Mouse (Mus musculus) forebrain, embryonic 14.5 days (tissue): Measurements from ENCODE around the gene Fosl1. TPM values are rescaled to one million over a fixed set of nuclear protein-coding genes. Genes with fewer than 3 reads are reported as not detected.

Experiments
- ATAC-seq: fragments of 200-750 bp; cut with Nextera tagmentation; 2 replicates; pipeline ENCODE4 v1.8.0; 2017; ENCODE audit warnings: mild to moderate bottlenecking, moderate library complexity
- DNase-seq: peaks from one replicate; pipeline ENCODE4 v3.0.0-alpha.2; 2015; ENCODE audit warnings: low spot score
- H3K27ac ChIP-seq: fragments of 300-500 bp; sonication (generic); 2 replicates; pipeline ENCODE4 v1.5.1; 2014; ENCODE audit warnings: low read depth, mild to moderate bottlenecking, control low read depth, low read length, moderate library complexity
- H3K27me3 ChIP-seq: fragments of 300-500 bp; sonication (generic); replicated peaks from 2 replicates; pipeline ENCODE4 v1.6.1; 2014; ENCODE audit warnings: low read length, control low read depth, mixed read lengths; ENCODE audit not compliant: control insufficient read depth, insufficient read depth
- H3K36me3 ChIP-seq: fragments of 300-500 bp; sonication (generic); 2 replicates; pipeline ENCODE4 v1.6.1; 2014; ENCODE audit warnings: low read length, control low read depth; ENCODE audit not compliant: control insufficient read depth, insufficient read depth
- H3K4me1 ChIP-seq: fragments of 300-500 bp; sonication (generic); 2 replicates; pipeline ENCODE4 v1.6.1; 2014; ENCODE audit warnings: antibody characterized with exemption, low read length, control low read depth; ENCODE audit not compliant: control insufficient read depth, insufficient read depth
- H3K4me2 ChIP-seq: fragments of 300-500 bp; sonication (generic); 2 replicates; pipeline ENCODE4 v1.6.1; 2014; ENCODE audit warnings: mild to moderate bottlenecking, control low read depth, low read length
- H3K4me3 ChIP-seq: fragments of 300-500 bp; sonication (generic); 2 replicates; pipeline ENCODE4 v1.5.1; 2014; ENCODE audit warnings: low read depth, low read length, control low read depth
- H3K9ac ChIP-seq: fragments of 300-500 bp; sonication (generic); 2 replicates; pipeline ENCODE4 v1.6.1; 2014; ENCODE audit warnings: mild to moderate bottlenecking, low read length, control low read depth, moderate library complexity
- H3K9me3 ChIP-seq: fragments of 300-500 bp; sonication (generic); replicated peaks from 2 replicates; pipeline ENCODE4 v1.6.1; 2016; ENCODE audit warnings: low read length, control low read depth, mixed read lengths; ENCODE audit not compliant: control insufficient read depth
- WGBS: fragments of 180-500 bp; shearing (Covaris S2); extraction: QIAGEN DNeasy Blood & Tissue Kit; methylation state at CpG from one replicate; pipeline ENCODE4 v1.1.7; 2014; 5-methylcytosine and 5-hydroxymethylcytosine counted together
- polyA plus RNA-seq: library from polyadenylated mRNA; unstranded; fragments of >200 nt; fragmentation: Nextera tagmentation; extraction: Ambion mirVana; gene quantifications from 2 replicates; pipeline ENCODE4 v1.2.1, GENCODE M21; 2014

The Fosl1 gene
- polyA plus RNA-seq, 1 experiment from 2014 or later = not detected

- H3K27ac ChIP-seq = no peak overlapping the region
- H3K9me3 ChIP-seq = no peaks in the 10 kb centered on the region
- H3K4me1 ChIP-seq = no peaks in the 10 kb centered on the region; the same call in 1 of the 2 replicates
- DNase-seq (no peak), ATAC-seq (no peak)
- no peaks in the 10 kb centered on the region for H3K27me3 ChIP-seq
- no peaks in the 10 kb centered on the region for H3K36me3 ChIP-seq
- H3K4me2 ChIP-seq = no peak overlapping the region
- 92% methylated on average over 5 of the region's 5 CpGs for WGBS
- H3K9ac ChIP-seq = no peak overlapping the region
- no peak overlapping the region for H3K4me3 ChIP-seq
These were observed 36.7 kb upstream of the Fosl1 start for GRCm38 (mm10) chr19:5410641-5411040.

GRCm38 (mm10) chr19:5411961-5412360 is 35.4 kb upstream of the Fosl1 start:
- no peaks in the 10 kb centered on the region for H3K9me3 ChIP-seq
- no peak overlapping the region for H3K4me3 ChIP-seq
- no peak overlapping the region for H3K9ac ChIP-seq
- 76% methylated on average over 5 of the region's 5 CpGs for WGBS
- no peaks in the 10 kb centered on the region for H3K36me3 ChIP-seq
- H3K27me3 ChIP-seq = no peaks in the 10 kb centered on the region
- no peak overlapping the region for H3K4me2 ChIP-seq
- H3K4me1 ChIP-seq = no peaks in the 10 kb centered on the region; the same call in 1 of the 2 replicates
- ATAC-seq (no peak), DNase-seq (no peak)
- no peak overlapping the region for H3K27ac ChIP-seq

- no peak for DNase-seq
- H3K27me3 ChIP-seq = no peaks in the 10 kb centered on the region
- no peak overlapping the region for H3K4me3 ChIP-seq
- H3K27ac ChIP-seq = no peak overlapping the region
- H3K9me3 ChIP-seq = no peaks in the 10 kb centered on the region
- no peak overlapping the region for H3K9ac ChIP-seq
- WGBS = 74% methylated on average over 4 of the region's 4 CpGs
- ATAC-seq = no peak
- H3K36me3 ChIP-seq = no peaks in the 10 kb centered on the region
- no peak overlapping the region for H3K4me2 ChIP-seq
- H3K4me1 ChIP-seq = no peaks in the 10 kb centered on the region
These were observed 33.5 kb upstream of the Fosl1 start for GRCm38 (mm10) chr19:5413840-5414239.

GRCm38 (mm10) chr19:5414534-5414957 is 32.8 kb upstream of the Fosl1 start:
- Histone ChIP-seq H3K4me3 (no peak overlapping the region), H3K4me2 (no peak overlapping the region), H3K9me3 (no peaks in the 10 kb centered on the region), H3K27me3 (no peaks in the 10 kb centered on the region), H3K9ac (no peak overlapping the region), H3K36me3 (no peaks in the 10 kb centered on the region), H3K4me1 (no peaks in the 10 kb centered on the region), H3K27ac (no peak overlapping the region)
- DNase-seq (no peak), ATAC-seq (no peak)
- WGBS = 63% methylated on average over 2 of the region's 2 CpGs

GRCm38 (mm10) chr19:5418750-5419466 is 28.4 kb upstream of the Fosl1 start:
- DNase-seq = no peak
- Histone ChIP-seq H3K4me2 (no peak overlapping the region), H3K9me3 (no peaks in the 10 kb centered on the region), H3K27me3 (no peaks in the 10 kb centered on the region), H3K4me3 (no peak overlapping the region), H3K9ac (no peak overlapping the region), H3K4me1 (peaks cover 7% of the 10 kb centered on the region), H3K36me3 (peaks cover 24% of the 10 kb centered on the region), H3K27ac (no peak overlapping the region)
- WGBS = 93% methylated on average over 8 of the region's 8 CpGs
- ATAC-seq = no peak

- no peak overlapping the region for H3K4me2 ChIP-seq
- H3K4me1 ChIP-seq = peaks cover 7% of the 10 kb centered on the region
- no peaks in the 10 kb centered on the region for H3K27me3 ChIP-seq
- no peak overlapping the region for H3K4me3 ChIP-seq
- no peaks in the 10 kb centered on the region for H3K9me3 ChIP-seq
- ATAC-seq (no peak), DNase-seq (no peak)
- peaks cover 24% of the 10 kb centered on the region for H3K36me3 ChIP-seq
- WGBS = 91% methylated on average over 9 of the region's 9 CpGs
- H3K9ac ChIP-seq = no peak overlapping the region
- H3K27ac ChIP-seq = no peak overlapping the region
These were observed 27.7 kb upstream of the Fosl1 start for GRCm38 (mm10) chr19:5419630-5420029.

GRCm38 (mm10) chr19:5420579-5420978 is 26.8 kb upstream of the Fosl1 start:
- H3K27ac ChIP-seq = no peak overlapping the region
- H3K4me3 ChIP-seq = no peak overlapping the region
- no peak for DNase-seq
- H3K9me3 ChIP-seq = no peaks in the 10 kb centered on the region
- H3K9ac ChIP-seq = no peak overlapping the region
- peaks cover 7% of the 10 kb centered on the region for H3K4me1 ChIP-seq
- H3K4me2 ChIP-seq = no peak overlapping the region
- ATAC-seq = no peak
- H3K36me3 ChIP-seq = peaks cover 24% of the 10 kb centered on the region
- 94% methylated on average over 6 of the region's 6 CpGs for WGBS
- no peaks in the 10 kb centered on the region for H3K27me3 ChIP-seq

- H3K36me3 ChIP-seq = peaks cover 33% of the 10 kb centered on the region
- WGBS = 95% methylated on average over 5 of the region's 5 CpGs
- ATAC-seq = no peak
These were observed 25.6 kb upstream of the Fosl1 start for GRCm38 (mm10) chr19:5421784-5422183.

GRCm38 (mm10) chr19:5422267-5422666 is 25.1 kb upstream of the Fosl1 start:
- peaks cover 37% of the 10 kb centered on the region for H3K36me3 ChIP-seq
- H3K4me2 ChIP-seq = no peak overlapping the region
- H3K4me1 ChIP-seq = peaks cover 16% of the 10 kb centered on the region
- H3K27ac ChIP-seq = no peak overlapping the region
- DNase-seq (no peak), ATAC-seq (no peak)
- H3K9me3 ChIP-seq = no peaks in the 10 kb centered on the region
- no peaks in the 10 kb centered on the region for H3K27me3 ChIP-seq
- 90% methylated on average over 10 of the region's 10 CpGs for WGBS
- H3K9ac ChIP-seq = no peak overlapping the region
- H3K4me3 ChIP-seq = no peak overlapping the region

More at GRCm38 (mm10) chr19:5421784-5422183, 25.6 kb upstream of the Fosl1 start:
- Histone ChIP-seq H3K27me3 (no peaks in the 10 kb centered on the region), H3K4me3 (no peak overlapping the region), H3K9me3 (no peaks in the 10 kb centered on the region), H3K27ac (no peak overlapping the region), H3K9ac (no peak overlapping the region), H3K4me1 (peaks cover 16% of the 10 kb centered on the region), H3K4me2 (no peak overlapping the region)
- no peak for DNase-seq
